Mouse (Mus musculus) hindbrain, embryonic 14.5 days (tissue): ENCODE data around the gene Scube2. TPM values are rescaled to one million over a fixed set of nuclear protein-coding genes. Genes with fewer than 3 reads are reported as not detected.

Experiments used
- ATAC-seq: fragments of 200-750 bp; cut with Nextera tagmentation; 2 replicates; pipeline ENCODE4 v1.8.0; 2017; ENCODE audit warnings: moderate number of reproducible peaks, mild to moderate bottlenecking, moderate TSS enrichment, moderate library complexity; ENCODE audit not compliant: low FRiP score
- DNase-seq: peaks from one replicate; pipeline ENCODE4 v3.0.0-alpha.2; 2015; ENCODE audit warnings: low spot score
- H3K27ac ChIP-seq: fragments of 300-500 bp; sonication (generic); 2 replicates; pipeline ENCODE4 v1.5.1; 2014; ENCODE audit warnings: mild to moderate bottlenecking, moderate library complexity
- H3K27me3 ChIP-seq: fragments of 300-500 bp; sonication (generic); 2 replicates; pipeline ENCODE4 v1.6.1; 2014; ENCODE audit warnings: mild to moderate bottlenecking, low read length, mixed read lengths; ENCODE audit not compliant: control insufficient read depth, insufficient read depth
- H3K36me3 ChIP-seq: fragments of 300-500 bp; sonication (generic); replicated peaks from 2 replicates; pipeline ENCODE4 v1.6.1; 2014; ENCODE audit not compliant: control insufficient read depth, insufficient read depth
- H3K4me1 ChIP-seq: fragments of 300-500 bp; sonication (generic); replicated peaks from 2 replicates; pipeline ENCODE4 v1.6.1; 2014; ENCODE audit warnings: antibody characterized with exemption, low read length, mixed read lengths; ENCODE audit not compliant: control insufficient read depth, insufficient read depth
- H3K4me2 ChIP-seq: fragments of 300-500 bp; sonication (generic); replicated peaks from 2 replicates; pipeline ENCODE4 v1.6.1; 2014; ENCODE audit warnings: mild to moderate bottlenecking, moderate library complexity
- H3K4me3 ChIP-seq: fragments of 300-500 bp; sonication (generic); replicated peaks from 2 replicates; pipeline ENCODE4 v1.5.1; 2014; ENCODE audit warnings: mild to moderate bottlenecking, low read length
- H3K9ac ChIP-seq: fragments of 300-500 bp; sonication (generic); 2 replicates; pipeline ENCODE4 v1.6.1; 2014
- H3K9me3 ChIP-seq: fragments of 300-500 bp; sonication (generic); 2 replicates; pipeline ENCODE4 v1.6.1; 2016; ENCODE audit warnings: low read length; ENCODE audit not compliant: control insufficient read depth
- WGBS: fragments of 180-500 bp; shearing (Covaris S2); extraction: QIAGEN DNeasy Blood & Tissue Kit; methylation state at CpG from one replicate; pipeline ENCODE4 v1.1.7; 2014; 5-methylcytosine and 5-hydroxymethylcytosine counted together
- polyA plus RNA-seq: library from polyadenylated mRNA; unstranded; fragments of >200 nt; fragmentation: Nextera tagmentation; extraction: Ambion mirVana; gene quantifications from 2 replicates; pipeline ENCODE4 v1.2.1, GENCODE M21; 2014

The Scube2 gene
- polyA plus RNA-seq, 1 experiment from 2014 or later, result 2.1 TPM

DNA sequence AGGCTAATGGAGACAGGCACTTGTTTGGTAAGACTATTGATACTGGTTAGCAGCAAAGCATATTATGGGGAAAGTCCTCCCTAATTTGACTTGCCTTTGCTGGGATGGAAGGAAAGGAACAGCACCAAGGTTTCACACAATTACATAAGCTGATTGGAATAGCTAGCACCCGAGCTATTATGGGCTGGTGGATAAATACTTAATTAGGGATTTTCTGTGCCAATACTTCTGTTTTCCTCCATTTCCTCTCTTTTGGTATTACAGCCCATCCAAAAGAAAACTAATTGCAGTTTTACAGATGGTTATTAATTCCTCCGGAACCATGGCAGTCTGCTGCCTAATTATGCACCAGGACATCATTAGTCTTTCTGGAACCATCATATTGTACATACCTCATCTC lies 101.5 kb downstream of the Scube2 start:
- no peaks in the 10 kb centered on the region for H3K9me3 ChIP-seq
- H3K27ac ChIP-seq, result no peak overlapping the region
- no peak overlapping the region for H3K4me3 ChIP-seq
- H3K27me3 ChIP-seq, result no peaks in the 10 kb centered on the region
- H3K9ac ChIP-seq, result no peak overlapping the region
- DNase-seq (no peak), ATAC-seq (no peak)
- H3K4me1 ChIP-seq, result no peaks in the 10 kb centered on the region
- WGBS, result 74% methylated on average over 2 of the region's 2 CpGs
- no peak overlapping the region for H3K4me2 ChIP-seq
- no peaks in the 10 kb centered on the region for H3K36me3 ChIP-seq

- 88% methylated on average over 3 of the region's 3 CpGs for WGBS
- Histone ChIP-seq H3K4me1 (peaks cover 13% of the 10 kb centered on the region), H3K36me3 (no peaks in the 10 kb centered on the region), H3K4me2 (no peak overlapping the region), H3K9me3 (no peaks in the 10 kb centered on the region), H3K27me3 (no peaks in the 10 kb centered on the region), H3K9ac (no peak overlapping the region), H3K4me3 (no peak overlapping the region), H3K27ac (no peak overlapping the region)
- DNase-seq (no peak), ATAC-seq (no peak)
Measured at GRCm38 (mm10) chr7:109756291-109756690, 109.2 kb downstream of the Scube2 start.

DNA sequence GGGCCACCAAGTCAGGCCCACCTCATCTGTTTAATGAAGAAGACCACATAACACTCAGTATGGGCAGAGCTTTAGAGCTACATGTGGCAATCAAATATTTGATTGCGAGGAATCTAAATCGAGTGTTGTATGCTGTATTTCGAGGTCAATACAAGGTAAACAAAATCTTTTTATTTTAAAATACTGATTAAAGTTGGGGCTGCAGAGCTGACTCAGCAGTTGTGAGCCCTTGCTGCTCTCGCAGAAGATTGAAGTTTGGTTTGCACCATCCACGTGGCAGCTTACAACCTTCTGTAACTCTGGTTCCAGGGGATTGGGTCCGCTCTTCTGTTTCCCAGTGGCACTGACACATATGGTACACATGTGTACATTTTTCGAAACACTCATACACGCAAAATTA lies 111.4 kb downstream of the Scube2 start:
- no peak overlapping the region for H3K4me3 ChIP-seq
- H3K27ac ChIP-seq, result no peak overlapping the region
- no peaks in the 10 kb centered on the region for H3K27me3 ChIP-seq
- H3K36me3 ChIP-seq, result no peaks in the 10 kb centered on the region; the same call in 1 of the 2 replicates
- H3K4me2 ChIP-seq, result no peak overlapping the region
- no peaks in the 10 kb centered on the region for H3K9me3 ChIP-seq
- peaks cover 16% of the 10 kb centered on the region for H3K4me1 ChIP-seq
- WGBS, result 93% methylated on average over 8 of the region's 8 CpGs
- ATAC-seq (no peak), DNase-seq (no peak)
- no peak overlapping the region for H3K9ac ChIP-seq

DNA sequence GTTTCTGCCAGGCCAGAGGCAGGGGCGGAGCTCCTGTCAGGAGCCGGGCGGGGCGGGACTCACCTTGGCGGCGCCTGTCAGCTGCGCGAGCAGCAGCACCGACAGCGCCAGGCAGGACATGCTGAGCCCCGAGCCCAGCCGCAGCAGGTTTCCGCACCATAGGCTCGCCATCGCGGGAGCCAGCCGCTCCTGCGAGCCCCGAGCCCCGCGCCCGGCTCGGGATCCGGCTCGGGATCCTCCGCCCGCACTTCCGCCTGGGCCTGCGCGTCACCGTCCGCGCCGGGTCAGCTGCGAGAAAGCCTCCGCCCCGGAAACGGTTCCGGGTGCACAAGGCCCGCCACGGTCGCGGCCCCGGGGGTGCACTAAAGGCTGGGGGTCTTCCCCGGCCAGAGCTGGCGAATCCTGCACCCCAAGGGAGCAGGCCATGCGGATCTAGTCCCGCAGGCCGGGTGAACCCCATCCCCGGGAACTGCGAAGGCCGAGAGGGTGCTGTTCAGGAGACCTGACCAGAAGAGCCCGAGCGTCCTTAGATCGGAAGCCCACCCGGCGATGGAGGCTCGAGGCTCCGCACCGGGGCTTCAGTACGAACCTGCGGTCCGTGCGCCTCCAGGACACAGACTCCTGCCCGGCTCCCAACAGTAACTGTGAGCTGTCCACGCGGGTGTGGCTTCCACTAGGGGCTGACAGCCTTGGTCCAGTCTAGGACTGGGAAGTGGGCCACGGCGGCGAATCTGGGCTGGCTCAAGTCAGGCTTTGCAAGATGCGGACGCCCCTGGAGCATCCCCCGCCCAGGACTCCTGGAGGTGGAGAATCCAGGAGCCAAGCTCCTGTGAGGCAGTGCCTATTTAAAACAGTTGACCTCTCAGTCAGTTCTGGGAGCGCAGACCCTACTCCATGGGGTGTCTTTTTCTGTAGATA lies 113.2 kb downstream of the Scube2 start, which contains the start of gene Tmem9b:
Gene Tmem9b, minus strand, starts transcription at position 868 of the 918 bp plus-strand sequence.
- peaks cover 16% of the 10 kb centered on the region for H3K4me1 ChIP-seq
- WGBS, result under 1% methylated on average over 73 of the region's 74 CpGs
- peak; percentile 95 for ATAC-seq

DNA sequence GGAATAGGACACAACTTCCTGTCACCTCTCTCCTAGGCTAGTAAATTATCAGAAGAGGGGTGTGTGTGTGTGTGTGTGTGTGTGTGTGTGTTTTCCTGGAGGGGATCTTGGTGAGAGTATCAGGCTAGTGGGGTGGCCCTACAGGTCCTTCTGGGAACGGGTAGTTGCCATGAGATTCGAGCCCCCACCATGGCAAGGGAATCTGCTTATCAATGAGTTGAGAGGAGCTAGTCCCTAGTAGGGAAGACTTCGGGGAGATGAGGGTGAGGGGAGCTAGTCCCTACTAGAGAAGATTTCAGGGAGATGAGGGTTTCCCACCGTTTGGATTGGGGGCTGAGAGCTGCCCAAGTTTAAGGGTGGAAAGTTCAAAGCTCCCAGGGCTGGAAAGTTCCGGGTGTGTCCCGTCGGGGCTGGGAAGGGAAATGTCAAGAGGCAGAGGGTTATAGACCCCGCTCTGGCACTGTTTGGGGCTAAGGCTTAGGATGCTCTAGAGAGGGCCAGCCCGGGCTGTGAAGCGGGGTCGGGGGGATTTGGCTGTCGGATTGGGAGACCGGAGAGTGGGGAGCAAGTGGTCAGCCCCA lies 114.0 kb downstream of the Scube2 start:
- ATAC-seq (no peak), DNase-seq (no peak)
- Histone ChIP-seq H3K9ac (peak overlapping the region; percentile 80), H3K4me2 (peak overlapping the region; percentile 79), H3K4me1 (peaks cover 16% of the 10 kb centered on the region), H3K27me3 (no peaks in the 10 kb centered on the region), H3K9me3 (no peaks in the 10 kb centered on the region), H3K27ac (peak overlapping the region; percentile 84), H3K4me3 (peak overlapping the region; percentile 52), H3K36me3 (peaks cover 6% of the 10 kb centered on the region)
- WGBS, result 6% methylated on average over 13 of the region's 13 CpGs

More for the DNA sequence above, 113.2 kb downstream of the Scube2 start, which contains the start of gene Tmem9b:
- Histone ChIP-seq H3K9me3 (no peaks in the 10 kb centered on the region), H3K27me3 (no peaks in the 10 kb centered on the region), H3K4me2 (peak within 1 kb of the TSS; percentile 79), H3K4me3 (peak within 1 kb of the TSS; percentile 52), H3K9ac (peak within 1 kb of the TSS; percentile 80), H3K27ac (peak within 1 kb of the TSS; percentile 84), H3K36me3 (no peaks in the 10 kb centered on the region; the same call in 1 of the 2 replicates)
- DNase-seq, result peak; percentile 80

Other genes starting within 250 kb of the Scube2 start
- 23.4 and 24.0 TPM in 2 replicates for gene St5, start 162.1 kb downstream of the Scube2 start, polyA plus RNA-seq
- 12.7 and 13.0 TPM in 2 replicates for gene Akip1, start 162.0 kb downstream of the Scube2 start, polyA plus RNA-seq
- 0.70 TPM in 1 of 2 replicates, not detected in the other for gene BC051019, start 141.8 kb downstream of the Scube2 start, polyA plus RNA-seq
- not detected in 2 replicates for gene Ascl3, start 134.0 kb downstream of the Scube2 start, polyA plus RNA-seq
- 149 TPM in 2 replicates for gene Tmem9b, start 112.8 kb downstream of the Scube2 start, polyA plus RNA-seq
- gene Nrip3, start 83.7 kb downstream of the Scube2 start, polyA plus RNA-seq, result 12.6 and 14.1 TPM in 2 replicates
- 55.3 and 56.0 TPM in 2 replicates for gene Dennd5a, start 94.8 kb upstream of the Scube2 start, polyA plus RNA-seq
- 71.2 and 79.5 TPM in 2 replicates for gene Tmem41b, start 121.2 kb upstream of the Scube2 start, polyA plus RNA-seq
- gene Ipo7, start 152.6 kb upstream of the Scube2 start, polyA plus RNA-seq, result 16.1 and 22.1 TPM in 2 replicates
- gene Zfp143, start 195.5 kb upstream of the Scube2 start, polyA plus RNA-seq, result 14.7 and 17.0 TPM in 2 replicates